Mouse (Mus musculus) C2C12 (cell line): ENCODE data around the gene Gbp5.

Source experiments
- CTCF ChIP-seq: IDR thresholded peaks from one replicate; pipeline ENCODE4 v1.5.1; 2011; ENCODE audit not compliant: control insufficient read depth, insufficient read depth, insufficient read length
- USF1 ChIP-seq: IDR thresholded peaks from one replicate; pipeline ENCODE4 v1.6.1; 2011; ENCODE audit warnings: low read depth, mild to moderate bottlenecking, control low read depth, moderate library complexity

GRCm38 (mm10) chr3:142535667-142536066 is 41.9 kb downstream of the Gbp5 start:
- TF ChIP-seq CTCF (no peak), USF1 (no peak)
